Mouse (Mus musculus) testis, adult 2 months (tissue): ENCODE measurements at regions not wholly inside any gene's neighbourhood (a gene's known extent, or its start where the extent isn't known, plus 50 kb on each side); places are given as distances from the start of the nearest gene placed in this dataset.

ENCODE experiments used
- CTCF ChIP-seq: fragments of 200-500 bp; IDR thresholded peaks from 2 replicates; pipeline ENCODE4 v1.5.1; 2012; ENCODE audit warnings: low read depth, mild to moderate bottlenecking, inconsistent platforms, low read length, moderate library complexity; ENCODE audit not compliant: control insufficient read depth, insufficient read depth, insufficient replicate concordance
- POLR2A ChIP-seq: fragments of 200-500 bp; IDR thresholded peaks from 2 replicates; pipeline ENCODE4 v1.6.1; 2012; ENCODE audit warnings: low read depth, mild to moderate bottlenecking, inconsistent platforms, low read length, moderate library complexity; ENCODE audit not compliant: control insufficient read depth

GRCm38 (mm10) chr3:70201334-70201943 lies 194.0 kb downstream of the Otol1 start:
- no peak for TF ChIP-seq POLR2A
- TF ChIP-seq CTCF = no peak
